Mouse (Mus musculus) liver, embryonic 12.5 days (tissue): ENCODE data around the gene Ddx17. TPM values are rescaled to one million over a fixed set of nuclear protein-coding genes. Genes with fewer than 3 reads are reported as not detected.

Source experiments
- ATAC-seq: fragments of 200-750 bp; cut with Nextera tagmentation; 2 replicates; pipeline ENCODE4 v1.8.0; 2017; ENCODE audit warnings: moderate number of reproducible peaks, mild to moderate bottlenecking, moderate library complexity
- H3K27ac ChIP-seq: fragments of 300-500 bp; sonication (generic); 2 replicates; pipeline ENCODE4 v1.5.1; 2016; ENCODE audit warnings: mild to moderate bottlenecking
- H3K27me3 ChIP-seq: fragments of 300-500 bp; sonication (generic); replicated peaks from 2 replicates; pipeline ENCODE4 v1.6.1; 2016; ENCODE audit warnings: mild to moderate bottlenecking, moderate library complexity
- H3K36me3 ChIP-seq: fragments of 300-500 bp; sonication (generic); 2 replicates; pipeline ENCODE4 v1.6.1; 2016; ENCODE audit warnings: mild to moderate bottlenecking, moderate library complexity
- H3K4me1 ChIP-seq: fragments of 300-500 bp; sonication (generic); 2 replicates; pipeline ENCODE4 v1.6.1; 2016
- H3K4me2 ChIP-seq: fragments of 300-500 bp; sonication (generic); 2 replicates; pipeline ENCODE4 v1.6.1; 2016; ENCODE audit warnings: mild to moderate bottlenecking, moderate library complexity
- H3K4me3 ChIP-seq: fragments of 300-500 bp; sonication (generic); 2 replicates; pipeline ENCODE4 v1.5.1; 2016; ENCODE audit warnings: mild to moderate bottlenecking, moderate library complexity
- H3K9ac ChIP-seq: fragments of 300-500 bp; sonication (generic); 2 replicates; pipeline ENCODE4 v1.6.1; 2016; ENCODE audit warnings: mild to moderate bottlenecking, moderate library complexity
- H3K9me3 ChIP-seq: fragments of 300-500 bp; sonication (generic); replicated peaks from 2 replicates; pipeline ENCODE4 v1.6.1; 2016; ENCODE audit warnings: mild to moderate bottlenecking, moderate library complexity
- WGBS: fragments of 180-500 bp; shearing (Covaris S2); methylation state at CpG from one replicate; pipeline ENCODE4 v1.1.7; 2016; ENCODE audit not compliant: insufficient replicate concordance; 5-methylcytosine and 5-hydroxymethylcytosine counted together
- polyA plus RNA-seq: library from polyadenylated mRNA; unstranded; fragments of >200 nt; fragmentation: Nextera tagmentation; extraction: Ambion mirVana; gene quantifications from 2 replicates; pipeline ENCODE4 v1.2.1, GENCODE M21; 2016

The Ddx17 gene
- 18.6 and 19.9 TPM in 2 replicates for polyA plus RNA-seq

- Histone ChIP-seq H3K9ac (peak within 1 kb of the TSS; percentile 93), H3K27ac (peak within 1 kb of the TSS; percentile 94), H3K4me1 (peaks cover 28% of the 10 kb centered on the region), H3K4me3 (peak within 1 kb of the TSS; percentile 74), H3K27me3 (peaks cover 28% of the 10 kb centered on the region), H3K4me2 (peak within 1 kb of the TSS; percentile 76), H3K9me3 (no peaks in the 10 kb centered on the region), H3K36me3 (peaks cover 33% of the 10 kb centered on the region)
- peak; percentile 93 for ATAC-seq
- 2% methylated on average over 84 of the region's 84 CpGs for WGBS
These were observed at the start of gene Ddx17 for GRCm38 (mm10) chr15:79546410-79547288. Gene Ddx17 (minus strand): TSS chr15:79546741.

DNA sequence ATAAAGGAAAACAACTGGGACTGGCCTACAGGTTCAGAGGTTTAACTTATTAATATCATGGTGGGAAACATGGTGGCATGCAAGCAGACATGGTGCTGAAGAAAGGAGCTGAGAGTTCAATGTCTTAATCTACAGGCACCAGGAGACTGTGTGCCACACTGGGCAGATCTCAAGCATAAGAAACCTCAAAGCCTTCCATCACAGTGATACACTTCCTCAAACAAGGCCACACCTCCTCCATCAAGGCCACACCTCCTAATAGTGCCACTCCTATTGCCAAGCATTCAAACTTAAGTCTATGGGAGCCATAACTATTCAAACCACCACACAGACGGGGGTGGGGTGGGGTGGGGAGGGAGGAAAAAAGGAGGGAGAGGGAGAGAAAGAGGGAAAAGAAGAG lies 35.0 kb upstream of the Ddx17 start:
- Histone ChIP-seq H3K9me3 (no peaks in the 10 kb centered on the region), H3K4me2 (no peak overlapping the region), H3K36me3 (no peaks in the 10 kb centered on the region), H3K27me3 (no peaks in the 10 kb centered on the region), H3K4me1 (no peaks in the 10 kb centered on the region), H3K9ac (no peak overlapping the region), H3K27ac (no peak overlapping the region), H3K4me3 (no peak overlapping the region)
- 41% methylated on average over 1 of the region's 1 CpGs for WGBS
- no peak for ATAC-seq

DNA sequence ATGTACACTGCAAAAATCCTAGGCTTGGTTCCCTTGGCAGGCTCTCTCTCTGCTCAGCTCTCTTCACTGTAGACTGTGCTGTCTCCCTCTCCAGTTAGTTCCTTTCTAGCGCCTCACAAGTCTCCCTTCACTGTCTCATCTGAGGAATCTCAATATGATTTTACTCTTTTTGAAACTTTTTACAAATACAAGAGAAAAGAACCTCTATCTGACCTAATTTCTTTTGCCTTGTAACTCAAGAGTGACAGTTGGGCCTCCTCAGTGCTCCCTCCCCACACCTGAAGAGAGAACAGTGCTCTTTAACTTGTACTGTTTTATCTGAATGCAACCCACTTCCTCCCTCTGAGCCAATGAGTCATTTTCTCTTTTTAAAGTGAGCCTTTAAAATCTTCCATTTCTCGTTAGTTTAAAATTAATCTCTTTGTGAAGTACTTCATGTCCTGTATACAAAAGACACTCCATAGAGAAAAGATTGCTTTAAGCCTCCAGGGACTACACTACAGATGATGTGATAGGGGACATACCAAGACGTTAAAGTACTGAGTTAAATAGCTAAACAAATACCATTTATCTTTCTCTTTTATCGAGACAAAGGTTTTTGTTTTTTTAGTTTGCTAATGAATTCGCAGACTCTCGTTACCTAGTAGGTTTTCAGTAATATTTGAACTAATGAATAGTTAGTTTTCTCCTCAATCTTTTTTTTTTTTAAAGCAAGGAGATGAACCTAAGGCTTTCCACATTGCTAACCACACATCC lies 31.3 kb upstream of the Ddx17 start:
- no peak for ATAC-seq
- no peaks in the 10 kb centered on the region; the same call in 1 of the 2 replicates for H3K27me3 ChIP-seq
- H3K27ac ChIP-seq: no peak overlapping the region
- H3K4me3 ChIP-seq: no peak overlapping the region
- H3K4me1 ChIP-seq: no peaks in the 10 kb centered on the region
- H3K36me3 ChIP-seq: no peaks in the 10 kb centered on the region
- H3K4me2 ChIP-seq: no peak overlapping the region
- no peak overlapping the region for H3K9ac ChIP-seq
- H3K9me3 ChIP-seq: no peaks in the 10 kb centered on the region
- 52% methylated on average over 6 of the region's 6 CpGs for WGBS

- no peak overlapping the region for H3K9ac ChIP-seq
- ATAC-seq: no peak
- H3K4me2 ChIP-seq: no peak overlapping the region
- no peaks in the 10 kb centered on the region for H3K4me1 ChIP-seq
- WGBS: 69% methylated on average over 2 of the region's 2 CpGs
- H3K4me3 ChIP-seq: no peak overlapping the region
- H3K9me3 ChIP-seq: no peaks in the 10 kb centered on the region
- no peaks in the 10 kb centered on the region for H3K36me3 ChIP-seq
- no peaks in the 10 kb centered on the region; the same call in 1 of the 2 replicates for H3K27me3 ChIP-seq
- H3K27ac ChIP-seq: no peak overlapping the region
These were observed 30.4 kb upstream of the Ddx17 start for GRCm38 (mm10) chr15:79576947-79577346.

DNA sequence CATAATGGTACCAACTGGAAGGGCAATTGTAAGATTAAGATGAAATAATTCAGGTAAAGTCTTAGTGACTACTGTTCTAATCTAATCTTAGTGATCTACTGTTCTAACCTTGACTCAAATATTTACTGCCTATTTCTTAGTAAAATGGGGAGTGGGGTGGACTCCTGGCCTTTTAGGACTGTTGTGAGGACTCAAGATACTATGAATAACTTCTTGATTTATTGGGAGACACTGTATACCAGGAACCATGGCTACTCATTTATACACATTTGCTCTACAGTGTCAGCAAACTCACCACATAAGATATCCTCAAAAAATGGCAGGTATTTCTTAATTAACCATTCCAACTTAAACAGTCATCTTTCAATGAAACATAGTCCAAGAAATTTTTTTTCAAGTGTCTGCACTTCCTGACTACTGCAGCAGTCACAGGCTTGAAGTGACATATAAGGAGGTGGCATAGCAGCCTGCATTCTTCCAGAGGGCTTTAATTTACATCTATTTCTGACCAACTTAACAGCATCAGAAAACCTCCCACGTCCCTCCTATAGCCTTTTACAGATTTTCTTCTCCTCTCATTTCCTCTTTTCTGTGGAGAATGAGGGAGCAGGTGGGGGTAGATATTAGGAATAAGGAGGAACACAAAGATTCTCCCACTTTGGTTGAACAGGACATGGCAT lies 29.1 kb upstream of the Ddx17 start:
- no peak for ATAC-seq
- H3K4me1 ChIP-seq: no peaks in the 10 kb centered on the region
- no peaks in the 10 kb centered on the region for H3K9me3 ChIP-seq
- 20% methylated on average over 1 of the region's 1 CpGs for WGBS
- no peak overlapping the region for H3K4me3 ChIP-seq
- H3K27me3 ChIP-seq: no peaks in the 10 kb centered on the region; the same call in 1 of the 2 replicates
- H3K4me2 ChIP-seq: no peak overlapping the region
- H3K36me3 ChIP-seq: no peaks in the 10 kb centered on the region
- no peak overlapping the region for H3K27ac ChIP-seq
- no peak overlapping the region for H3K9ac ChIP-seq

DNA sequence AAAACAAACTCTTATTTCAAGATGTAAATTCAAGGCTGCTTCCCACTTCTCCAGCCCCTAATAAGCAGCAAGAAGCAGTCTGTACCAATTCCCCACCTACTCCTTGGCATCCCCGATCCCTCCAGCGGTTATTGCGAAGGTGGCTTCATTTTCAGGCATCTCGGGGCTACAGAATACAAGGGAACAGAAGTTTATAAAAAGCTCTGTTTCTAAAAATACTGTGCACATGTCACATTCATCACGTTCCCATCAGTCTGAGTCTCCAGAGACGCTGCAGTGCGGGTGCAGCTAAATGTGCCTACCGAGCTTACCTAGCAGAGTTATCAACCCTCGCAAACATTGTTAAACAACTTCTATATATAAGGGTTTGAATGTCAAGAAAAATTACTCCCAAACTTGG lies 15.9 kb upstream of the Ddx17 start:
- no peak overlapping the region for H3K4me3 ChIP-seq

DNA sequence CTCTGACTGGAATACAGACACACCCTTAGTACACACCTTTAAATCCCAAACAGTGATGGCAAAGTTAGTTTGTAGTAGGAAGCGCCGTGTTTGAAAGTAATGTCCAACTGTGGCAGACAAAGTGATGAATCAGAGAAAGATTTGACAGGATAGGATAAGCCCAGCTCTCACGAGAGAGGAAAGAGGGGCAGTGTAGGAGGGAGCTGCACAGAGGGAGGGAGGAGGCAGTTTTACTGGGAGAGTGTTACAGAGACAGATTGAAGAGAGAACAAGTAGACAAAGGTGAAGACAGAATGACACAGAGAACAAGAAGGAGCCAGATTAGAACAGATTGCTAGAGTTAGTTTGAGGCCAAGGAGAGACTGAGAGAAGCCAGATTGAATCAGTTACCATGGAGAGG lies 13.1 kb upstream of the Ddx17 start:
- Histone ChIP-seq H3K4me2 (no peak overlapping the region), H3K9me3 (no peaks in the 10 kb centered on the region), H3K27me3 (peaks cover 15% of the 10 kb centered on the region; the same call in 1 of the 2 replicates), H3K4me3 (no peak overlapping the region), H3K4me1 (no peaks in the 10 kb centered on the region), H3K9ac (no peak overlapping the region), H3K36me3 (no peaks in the 10 kb centered on the region), H3K27ac (no peak overlapping the region)
- ATAC-seq: no peak
- WGBS: 50% methylated on average over 3 of the region's 3 CpGs

More for the DNA sequence above, 15.9 kb upstream of the Ddx17 start:
- H3K4me2 ChIP-seq: no peak overlapping the region
- no peaks in the 10 kb centered on the region for H3K9me3 ChIP-seq
- no peaks in the 10 kb centered on the region for H3K36me3 ChIP-seq
- H3K27ac ChIP-seq: no peak overlapping the region
- ATAC-seq: no peak
- 68% methylated on average over 9 of the region's 9 CpGs for WGBS
- peaks cover 20% of the 10 kb centered on the region; the same call in 1 of the 2 replicates for H3K27me3 ChIP-seq
- no peak overlapping the region for H3K9ac ChIP-seq
- H3K4me1 ChIP-seq: no peaks in the 10 kb centered on the region

DNA sequence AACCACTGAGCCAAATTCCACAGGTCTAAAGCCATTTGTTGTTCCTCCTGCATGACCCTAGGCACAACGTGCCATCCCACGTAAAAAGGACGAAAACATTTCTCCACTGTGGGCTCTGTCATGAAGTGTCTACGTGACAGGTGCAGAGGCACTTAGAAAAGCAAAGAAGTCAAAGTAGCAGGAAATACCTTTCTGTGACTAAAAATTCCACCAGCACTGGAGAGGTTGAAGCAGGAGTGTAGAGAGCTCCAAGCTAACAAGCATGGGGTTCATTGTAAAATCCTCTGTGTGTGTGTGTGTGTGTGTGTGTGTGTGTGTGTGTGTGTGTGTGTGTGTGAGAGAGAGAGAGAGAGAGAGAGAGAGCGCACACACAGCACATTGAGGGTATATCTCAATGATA lies 6.0 kb upstream of the Ddx17 start:
- peaks cover 29% of the 10 kb centered on the region for H3K27me3 ChIP-seq
- no peak overlapping the region for H3K4me2 ChIP-seq
- ATAC-seq: no peak
- no peak overlapping the region for H3K27ac ChIP-seq
- no peak overlapping the region for H3K4me3 ChIP-seq
- H3K36me3 ChIP-seq: no peaks in the 10 kb centered on the region
- H3K4me1 ChIP-seq: no peaks in the 10 kb centered on the region
- H3K9me3 ChIP-seq: no peaks in the 10 kb centered on the region
- H3K9ac ChIP-seq: no peak overlapping the region
- WGBS: 62% methylated on average over 5 of the region's 5 CpGs

DNA sequence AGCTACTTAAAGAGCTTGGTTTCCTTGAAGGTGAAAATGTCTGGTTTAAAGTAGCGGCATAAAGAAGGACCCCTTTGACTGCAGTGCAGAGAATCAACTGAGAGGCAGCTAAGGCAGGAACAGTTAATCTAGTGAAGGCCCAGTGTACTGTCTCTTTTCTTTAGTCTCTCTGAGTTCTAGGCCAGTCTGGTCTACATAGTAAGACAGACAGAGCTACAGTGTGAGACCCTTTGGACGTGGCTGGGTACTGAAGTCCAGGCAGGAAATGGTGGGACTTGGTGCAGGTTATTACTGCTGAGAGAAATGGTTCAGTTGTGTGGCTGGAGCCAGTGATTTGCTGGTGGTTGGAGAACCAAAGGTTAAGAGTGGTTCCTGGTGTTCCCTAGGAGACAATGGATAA lies 1.7 kb upstream of the Ddx17 start:
- peaks cover 29% of the 10 kb centered on the region for H3K27me3 ChIP-seq
- ATAC-seq: no peak
- H3K36me3 ChIP-seq: peaks cover 17% of the 10 kb centered on the region
- H3K4me3 ChIP-seq: no peak overlapping the region
- no peaks in the 10 kb centered on the region for H3K9me3 ChIP-seq
- peaks cover 26% of the 10 kb centered on the region for H3K4me1 ChIP-seq
- no peak overlapping the region for H3K4me2 ChIP-seq
- no peak overlapping the region for H3K27ac ChIP-seq
- no peak overlapping the region for H3K9ac ChIP-seq
- 87% methylated on average over 2 of the region's 2 CpGs for WGBS

DNA sequence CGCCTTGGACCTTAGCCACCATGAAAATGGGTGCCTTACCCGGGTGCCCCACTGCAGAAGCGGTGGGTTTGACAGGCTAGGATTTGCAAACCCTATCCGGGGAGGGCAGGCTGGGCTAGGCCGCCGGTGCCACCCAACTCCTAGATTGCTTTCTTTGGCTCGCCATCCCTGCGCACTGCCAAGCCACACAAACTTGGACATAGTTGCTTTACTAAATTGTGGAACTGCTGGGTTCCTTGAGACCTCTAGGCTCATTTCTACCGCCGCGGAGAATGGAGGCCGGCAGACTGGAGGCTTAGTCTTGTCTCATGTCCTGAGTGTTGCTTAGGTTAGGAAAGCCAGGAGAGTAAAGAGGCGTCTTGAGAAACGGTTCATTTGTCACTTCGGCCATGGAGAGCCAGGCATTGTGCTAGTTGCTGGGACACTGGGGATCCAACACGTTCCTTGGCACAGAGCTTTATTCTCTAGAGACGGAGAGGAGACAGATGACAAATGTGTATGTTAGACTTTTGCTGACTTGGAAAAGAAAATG lies 814 bp upstream of the Ddx17 start:
- Histone ChIP-seq H3K27me3 (peaks cover 29% of the 10 kb centered on the region), H3K4me1 (peaks cover 28% of the 10 kb centered on the region), H3K9ac (peak overlapping the region; percentile 71), H3K4me2 (peak overlapping the region; percentile 76), H3K36me3 (peaks cover 26% of the 10 kb centered on the region), H3K27ac (peak overlapping the region; percentile 94), H3K9me3 (no peaks in the 10 kb centered on the region), H3K4me3 (peak overlapping the region; percentile 74)
- no peak; the same call in 1 of the 2 replicates for ATAC-seq
- 79% methylated on average over 17 of the region's 17 CpGs for whole genome bisulfite sequencing

- Histone ChIP-seq H3K27me3 (peaks cover 21% of the 10 kb centered on the region), H3K9me3 (no peaks in the 10 kb centered on the region), H3K27ac (peak overlapping the region; percentile 94), H3K4me3 (peak overlapping the region; percentile 74), H3K4me1 (peaks cover 28% of the 10 kb centered on the region), H3K36me3 (peaks cover 39% of the 10 kb centered on the region), H3K4me2 (peak overlapping the region; percentile 76), H3K9ac (peak overlapping the region; percentile 93)
- under 1% methylated on average over 52 of the region's 52 CpGs for WGBS
- ATAC-seq: peak; percentile 69
These were observed 581 bp downstream of the Ddx17 start for GRCm38 (mm10) chr15:79545921-79546399.
